Mouse (Mus musculus): Measurements from ENCODE around the gene Rps16. TPM values are rescaled to one million over a fixed set of nuclear protein-coding genes. Genes with fewer than 3 reads are reported as not detected.

The Rps16 gene
- total RNA-seq (2014; rRNA removed) = 110 and 136 TPM in 2 replicates
- polyA plus RNA-seq (2012; rRNA removed) = 471 and 577 TPM in 2 replicates

DNA sequence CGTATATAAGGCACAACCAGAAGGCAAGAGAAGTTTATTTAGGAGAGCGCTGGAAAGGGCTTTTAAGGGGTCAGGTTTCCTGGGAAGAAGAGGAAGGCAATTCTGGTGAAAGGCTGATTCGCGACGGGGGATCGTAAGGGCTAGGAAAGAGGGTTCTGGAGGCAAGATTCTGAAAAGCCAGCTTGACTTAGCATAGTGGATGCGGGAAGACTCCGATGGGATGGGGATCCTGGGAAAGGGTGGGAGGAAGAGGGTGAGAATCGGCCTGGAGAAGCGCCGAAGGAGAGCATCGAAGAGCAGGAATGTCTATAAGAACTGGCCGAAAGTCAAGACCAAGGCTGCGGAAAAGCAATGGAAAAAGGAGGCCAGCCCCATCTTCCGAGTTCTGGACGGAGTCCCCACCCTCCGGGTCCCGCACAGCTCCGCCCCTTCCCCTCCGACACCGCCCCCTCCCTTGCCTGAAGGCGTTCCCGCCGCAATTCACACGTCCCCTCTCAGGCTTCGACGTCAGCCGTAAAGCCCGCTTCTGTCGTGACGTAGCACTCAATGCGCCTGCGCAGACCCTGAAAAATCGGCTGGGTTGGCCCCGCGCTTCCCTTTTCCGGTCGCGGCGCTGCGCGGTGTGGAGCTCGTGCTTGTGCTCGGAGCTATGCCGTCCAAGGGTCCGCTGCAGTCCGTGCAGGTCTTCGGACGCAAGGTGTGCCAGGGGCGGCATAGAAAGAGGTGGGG, at the start of gene Rps16:
Gene Rps16 (plus strand): TSS at position 498 of the 729 bp plus-strand sequence.
- H3K36me3 ChIP-seq (ENCODE audit: control insufficient read depth, insufficient read depth, low read length) = peaks cover 15% of the 10 kb centered on the region

DNA sequence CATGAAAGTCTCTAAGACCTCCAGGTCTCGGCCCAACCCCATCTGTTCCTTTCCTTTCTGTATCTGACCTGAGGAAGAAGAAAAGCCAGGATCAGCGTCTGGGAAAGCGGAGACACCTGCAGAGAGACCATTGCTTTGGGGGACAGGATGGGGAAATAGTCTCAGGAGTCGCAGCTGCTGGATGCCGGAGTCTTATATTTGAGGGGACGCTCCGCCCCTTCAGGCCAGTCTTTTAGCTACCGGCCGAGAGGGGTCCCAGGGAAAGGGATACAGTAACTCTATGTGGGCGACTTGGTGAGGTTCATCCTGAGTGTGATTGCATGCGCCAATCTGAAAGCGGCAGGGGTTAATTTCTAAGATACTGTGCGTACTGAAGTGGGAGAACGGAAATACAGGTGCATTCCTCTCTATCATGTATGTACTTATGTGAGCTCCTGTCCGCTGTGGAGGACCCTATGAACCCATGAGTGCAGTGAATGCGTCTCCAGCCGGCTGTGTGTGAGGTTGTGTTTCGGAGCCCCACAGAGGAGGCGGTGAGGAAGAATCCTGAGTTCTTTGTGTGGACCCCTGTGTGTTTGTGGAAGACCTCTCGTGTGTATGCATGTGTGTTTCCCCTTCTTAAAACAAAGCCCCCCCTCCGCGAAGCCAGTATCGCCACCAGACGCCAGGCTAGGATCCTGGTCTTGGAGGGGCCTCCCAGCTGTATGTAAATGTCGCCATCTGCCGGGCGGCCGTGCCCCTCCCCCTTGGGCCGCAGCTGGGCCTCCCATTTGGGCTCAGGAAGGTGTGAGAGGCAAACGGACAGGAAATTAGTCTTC, 48.6 kb upstream of the Rps16 start, which contains the start of gene Dll3:
Gene Dll3 (minus strand): TSS at position 623 of the 818 bp plus-strand sequence.
- 6% methylated on average over 30 of the region's 30 CpGs for WGBS
- DNase-seq (ENCODE audit: extremely low read depth, low read depth, low spot score) = no peak
- no peak within 1 kb of the TSS for H3K4me3 ChIP-seq (ENCODE audit: insufficient read depth, low read depth, low read length)
- no peaks in the 10 kb centered on the region for H3K79me2 ChIP-seq (ENCODE audit: control insufficient read depth, insufficient read depth, low read length)
- TF ChIP-seq CTCF (IDR thresholded peaks at IDR 0.05; ENCODE audit: low read depth, low read length) (peak; percentile 59), POLR2A (IDR thresholded peaks at IDR 0.05; ENCODE audit: extremely low read depth, insufficient read depth, low read length) (no peak)
- H3K4me1 ChIP-seq (ENCODE audit: control insufficient read depth, insufficient read depth, low read length) = no peaks in the 10 kb centered on the region
- H3K27me3 ChIP-seq (ENCODE audit: control insufficient read depth, insufficient read depth, low read length) = peaks cover 7% of the 10 kb centered on the region
- H3K36me3 ChIP-seq (ENCODE audit: control insufficient read depth, insufficient read depth, low read length) = peaks cover 4% of the 10 kb centered on the region; the same call in 1 of the 2 replicates
- no peak within 1 kb of the TSS for H3K27ac ChIP-seq (replicated peaks; ENCODE audit: insufficient read depth, low read depth, low read length)
- no peak within 1 kb of the TSS for H3K9ac ChIP-seq (ENCODE audit: low read depth, low read length)

More for the DNA sequence above, at the start of gene Rps16:
- H3K9ac ChIP-seq (ENCODE audit: low read depth, low read length) = peak within 1 kb of the TSS; percentile 88
- H3K79me2 ChIP-seq (ENCODE audit: control insufficient read depth, insufficient read depth, low read length) = peaks cover 11% of the 10 kb centered on the region; the same call in 1 of the 2 replicates
- TF ChIP-seq POLR2A (IDR thresholded peaks at IDR 0.05; ENCODE audit: extremely low read depth, insufficient read depth, low read length) (peak; percentile 53; the same call in 1 of the 2 replicates), CTCF (IDR thresholded peaks at IDR 0.05; ENCODE audit: low read depth, low read length) (no peak)
- no peaks in the 10 kb centered on the region for H3K27me3 ChIP-seq (ENCODE audit: control insufficient read depth, insufficient read depth, low read length)
- peak; percentile 88 for DNase-seq (ENCODE audit: extremely low read depth, low read depth, low spot score)
- peaks cover 31% of the 10 kb centered on the region for H3K4me1 ChIP-seq (ENCODE audit: control insufficient read depth, insufficient read depth, low read length)
- WGBS = 1% methylated on average over 50 of the region's 50 CpGs
- peak within 1 kb of the TSS; percentile 83 for H3K4me3 ChIP-seq (ENCODE audit: insufficient read depth, low read depth, low read length)
- H3K27ac ChIP-seq (replicated peaks; ENCODE audit: insufficient read depth, low read depth, low read length) = peak within 1 kb of the TSS; percentile 85

DNA sequence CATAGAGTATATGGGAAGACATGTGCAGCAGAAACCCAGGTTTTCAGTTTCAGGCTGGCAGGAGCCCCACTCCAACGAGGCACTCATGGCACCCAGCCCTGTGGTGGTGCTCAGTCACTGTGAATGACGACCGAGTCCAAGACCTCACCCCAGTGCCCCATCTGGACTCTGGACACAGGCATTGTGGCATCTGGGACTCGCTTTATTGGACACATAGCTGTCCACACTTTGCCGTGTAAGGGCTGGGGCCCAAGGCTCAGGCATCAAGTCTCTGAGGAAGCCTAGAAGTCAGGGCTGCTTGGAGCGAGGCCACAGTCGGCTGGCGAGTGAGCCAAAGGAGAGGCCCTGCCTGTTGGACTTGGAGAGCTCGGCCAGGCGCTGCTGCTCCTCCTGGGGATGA, 44.8 kb upstream of the Rps16 start:
- H3K27ac ChIP-seq (replicated peaks; ENCODE audit: insufficient read depth, low read depth, low read length) = no peak overlapping the region
- WGBS = 89% methylated on average over 10 of the region's 10 CpGs
- H3K9ac ChIP-seq (ENCODE audit: low read depth, low read length) = no peak overlapping the region
- TF ChIP-seq CTCF (IDR thresholded peaks at IDR 0.05; ENCODE audit: low read depth, low read length) = no peak
- TF ChIP-seq POLR2A (IDR thresholded peaks at IDR 0.05; ENCODE audit: extremely low read depth, insufficient read depth, low read length) = no peak
- peaks cover 6% of the 10 kb centered on the region; the same call in 1 of the 2 replicates for H3K36me3 ChIP-seq (ENCODE audit: control insufficient read depth, insufficient read depth, low read length)
- H3K4me3 ChIP-seq (ENCODE audit: insufficient read depth, low read depth, low read length) = no peak overlapping the region
- no peaks in the 10 kb centered on the region for H3K4me1 ChIP-seq (ENCODE audit: control insufficient read depth, insufficient read depth, low read length)
- no peaks in the 10 kb centered on the region for H3K79me2 ChIP-seq (ENCODE audit: control insufficient read depth, insufficient read depth, low read length)
- DNase-seq (ENCODE audit: extremely low read depth, low read depth, low spot score) = no peak
- H3K27me3 ChIP-seq (ENCODE audit: control insufficient read depth, insufficient read depth, low read length) = peaks cover 7% of the 10 kb centered on the region; the same call in 1 of the 2 replicates

DNA sequence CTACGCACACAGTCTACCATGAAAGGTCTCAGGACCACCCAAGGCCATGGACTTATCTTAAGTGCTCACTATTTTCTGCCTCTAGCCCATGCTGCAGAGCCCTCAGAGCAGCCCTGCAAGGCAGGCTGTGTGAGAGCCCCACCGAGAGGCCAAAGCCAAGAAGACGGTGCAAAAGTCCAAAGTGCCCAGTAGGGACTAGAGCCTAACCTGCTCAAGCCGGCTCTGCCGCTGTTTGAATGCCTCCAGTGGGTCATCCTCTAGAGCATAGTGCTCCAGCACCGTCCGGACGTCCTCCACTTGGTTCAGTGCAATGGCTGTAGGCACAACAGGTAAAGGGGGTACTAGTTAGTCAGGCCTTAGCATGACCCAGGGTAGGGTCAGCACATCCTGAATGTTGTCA, 44.2 kb upstream of the Rps16 start:
- Histone ChIP-seq H3K27me3 (ENCODE audit: control insufficient read depth, insufficient read depth, low read length) (peaks cover 5% of the 10 kb centered on the region; the same call in 1 of the 2 replicates), H3K79me2 (ENCODE audit: control insufficient read depth, insufficient read depth, low read length) (no peaks in the 10 kb centered on the region), H3K9ac (ENCODE audit: low read depth, low read length) (no peak overlapping the region), H3K4me1 (ENCODE audit: control insufficient read depth, insufficient read depth, low read length) (peaks cover 3% of the 10 kb centered on the region), H3K27ac (replicated peaks; ENCODE audit: insufficient read depth, low read depth, low read length) (no peak overlapping the region), H3K36me3 (ENCODE audit: control insufficient read depth, insufficient read depth, low read length) (peaks cover 6% of the 10 kb centered on the region; the same call in 1 of the 2 replicates), H3K4me3 (ENCODE audit: insufficient read depth, low read depth, low read length) (no peak overlapping the region)
- no peak for DNase-seq (ENCODE audit: extremely low read depth, low read depth, low spot score)
- WGBS = 93% methylated on average over 8 of the region's 8 CpGs
- TF ChIP-seq POLR2A (IDR thresholded peaks at IDR 0.05; ENCODE audit: extremely low read depth, insufficient read depth, low read length) (no peak), CTCF (IDR thresholded peaks at IDR 0.05; ENCODE audit: low read depth, low read length) (no peak)

DNA sequence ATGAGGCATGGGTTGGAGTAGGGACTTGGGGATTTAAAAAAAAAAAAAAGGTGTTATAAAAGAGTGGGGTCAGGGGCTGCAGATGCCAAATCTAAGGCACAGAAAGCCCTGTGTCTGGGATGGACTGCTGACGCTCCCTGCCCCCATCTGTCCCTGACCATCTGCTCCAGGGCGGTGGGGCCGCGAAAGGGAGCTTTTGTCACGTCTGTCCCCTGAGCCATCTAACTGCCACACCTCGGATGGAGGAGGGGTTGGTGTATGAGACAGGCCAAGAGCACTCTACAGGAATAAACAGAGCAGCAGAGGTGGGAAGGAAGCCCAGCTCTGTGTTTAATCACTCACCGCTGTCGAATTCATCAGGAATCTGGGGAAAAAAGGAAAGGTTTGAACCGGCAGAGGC, 40.7 kb upstream of the Rps16 start:
- 87% methylated on average over 9 of the region's 9 CpGs for WGBS
- H3K79me2 ChIP-seq (ENCODE audit: control insufficient read depth, insufficient read depth, low read length) = no peaks in the 10 kb centered on the region
- H3K36me3 ChIP-seq (ENCODE audit: control insufficient read depth, insufficient read depth, low read length) = peaks cover 6% of the 10 kb centered on the region; the same call in 1 of the 2 replicates
- H3K27ac ChIP-seq (replicated peaks; ENCODE audit: insufficient read depth, low read depth, low read length) = no peak overlapping the region
- DNase-seq (ENCODE audit: extremely low read depth, low read depth, low spot score) = no peak
- TF ChIP-seq POLR2A (IDR thresholded peaks at IDR 0.05; ENCODE audit: extremely low read depth, insufficient read depth, low read length) (no peak), CTCF (IDR thresholded peaks at IDR 0.05; ENCODE audit: low read depth, low read length) (no peak)
- H3K9ac ChIP-seq (ENCODE audit: low read depth, low read length) = no peak overlapping the region
- H3K4me3 ChIP-seq (ENCODE audit: insufficient read depth, low read depth, low read length) = no peak overlapping the region
- no peaks in the 10 kb centered on the region for H3K27me3 ChIP-seq (ENCODE audit: control insufficient read depth, insufficient read depth, low read length)
- peaks cover 4% of the 10 kb centered on the region for H3K4me1 ChIP-seq (ENCODE audit: control insufficient read depth, insufficient read depth, low read length)

All from liver, adult 2 months (tissue).